Mouse (Mus musculus): Measurements from ENCODE around the gene Arfgap2. TPM values are rescaled to one million over a fixed set of nuclear protein-coding genes. Genes with fewer than 3 reads are reported as not detected.
A peak's percentile ranks its signal among the peaks of the same experiment; 100 is the strongest.

Arfgap2 gene
- polyA plus RNA-seq, 1 experiment from 2014 or later: 72.0 TPM

DNA sequence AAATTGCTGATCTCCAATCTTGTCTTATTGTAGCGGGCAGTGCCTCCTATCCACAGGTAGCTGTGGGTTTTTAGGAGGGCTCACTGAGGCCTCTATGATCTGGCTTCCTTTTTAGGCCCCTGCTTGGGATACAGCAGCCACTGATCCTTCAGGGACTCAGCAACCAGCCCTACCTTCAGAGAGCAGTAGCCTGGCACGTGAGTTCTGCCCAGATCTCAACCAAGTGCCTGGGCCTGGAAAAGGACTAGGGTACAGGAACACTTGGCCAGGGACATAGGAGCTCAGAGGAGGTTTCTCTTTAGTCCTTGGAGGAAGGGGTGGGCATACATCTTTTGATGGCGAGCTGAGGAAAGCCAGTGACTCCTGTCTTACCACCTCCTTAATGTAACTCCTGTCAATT is 3.3 kb downstream of the Arfgap2 start:
- Histone ChIP-seq H3K27ac (no peak overlapping the region), H3K4me2 (replicated peaks) (no peak overlapping the region), H3K9ac (no peak overlapping the region), H3K9me3 (no peaks in the 10 kb centered on the region), H3K27me3 (replicated peaks) (no peaks in the 10 kb centered on the region), H3K4me1 (replicated peaks) (peaks cover 12% of the 10 kb centered on the region), H3K4me3 (replicated peaks) (no peak overlapping the region), H3K36me3 (peaks cover 44% of the 10 kb centered on the region)
- 93% methylated on average over 3 of the region's 3 CpGs for WGBS
- ATAC-seq: no peak

DNA sequence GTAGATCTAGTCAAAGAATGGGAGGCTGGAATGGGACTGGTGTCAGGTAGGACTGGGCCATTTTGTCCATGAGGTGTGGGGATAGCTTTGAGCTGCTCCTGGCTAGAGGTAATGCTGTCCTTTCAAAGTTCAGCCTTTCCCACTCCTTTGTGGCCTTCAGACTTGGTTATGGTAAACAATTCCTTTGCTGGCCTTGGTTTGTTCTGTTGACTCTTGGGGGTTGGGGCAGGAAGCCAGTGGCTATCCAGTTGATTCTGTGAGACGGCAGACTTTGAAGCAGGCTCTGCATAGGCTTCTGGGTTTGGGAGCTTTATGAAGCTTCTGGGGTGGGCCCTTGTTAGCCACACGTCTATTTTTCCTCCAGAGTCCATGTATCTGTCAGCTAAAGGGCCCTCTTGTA is 3.9 kb downstream of the Arfgap2 start:
- H3K27ac ChIP-seq: no peak overlapping the region
- WGBS: 52% methylated on average over 2 of the region's 2 CpGs
- no peaks in the 10 kb centered on the region for H3K27me3 ChIP-seq (replicated peaks)
- ATAC-seq: no peak
- H3K4me3 ChIP-seq (replicated peaks): no peak overlapping the region
- H3K9me3 ChIP-seq: no peaks in the 10 kb centered on the region
- H3K9ac ChIP-seq: no peak overlapping the region
- H3K4me1 ChIP-seq (replicated peaks): peaks cover 12% of the 10 kb centered on the region
- no peak overlapping the region for H3K4me2 ChIP-seq (replicated peaks)
- H3K36me3 ChIP-seq: peaks cover 50% of the 10 kb centered on the region

DNA sequence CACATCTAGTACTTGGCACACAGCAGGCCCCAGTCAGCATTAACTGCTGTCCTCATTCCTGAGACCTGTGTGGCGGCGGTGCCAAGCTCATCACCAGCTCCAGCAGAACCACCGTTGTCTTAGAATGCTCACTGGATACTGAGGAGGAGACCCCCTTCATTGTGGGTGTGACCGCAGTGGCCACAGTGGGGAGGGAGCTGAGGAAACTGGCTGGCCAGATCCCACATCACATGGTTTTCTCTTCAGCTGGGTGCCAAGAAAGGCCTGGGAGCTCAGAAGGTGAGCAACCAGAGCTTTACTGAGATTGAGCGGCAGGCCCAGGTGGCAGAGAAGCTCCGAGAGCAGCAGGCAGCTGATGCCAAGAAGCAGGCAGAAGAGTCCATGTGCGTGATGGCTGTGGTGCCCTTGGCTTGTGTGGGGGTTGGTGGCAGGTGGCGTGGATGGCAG is 4.9 kb downstream of the Arfgap2 start:
- no peak for ATAC-seq
- no peaks in the 10 kb centered on the region for H3K9me3 ChIP-seq
- peaks cover 56% of the 10 kb centered on the region for H3K36me3 ChIP-seq
- 0 out of 2 replicates have a peak overlapping the region, but pooled peaks have one; percentile 22 for H3K27ac ChIP-seq
- H3K9ac ChIP-seq: no peak overlapping the region
- H3K4me1 ChIP-seq (replicated peaks): peaks cover 3% of the 10 kb centered on the region
- H3K4me3 ChIP-seq (replicated peaks): no peak overlapping the region
- H3K27me3 ChIP-seq (replicated peaks): no peaks in the 10 kb centered on the region
- whole genome bisulfite sequencing: 93% methylated on average over 8 of the region's 8 CpGs
- no peak overlapping the region for H3K4me2 ChIP-seq (replicated peaks)

DNA sequence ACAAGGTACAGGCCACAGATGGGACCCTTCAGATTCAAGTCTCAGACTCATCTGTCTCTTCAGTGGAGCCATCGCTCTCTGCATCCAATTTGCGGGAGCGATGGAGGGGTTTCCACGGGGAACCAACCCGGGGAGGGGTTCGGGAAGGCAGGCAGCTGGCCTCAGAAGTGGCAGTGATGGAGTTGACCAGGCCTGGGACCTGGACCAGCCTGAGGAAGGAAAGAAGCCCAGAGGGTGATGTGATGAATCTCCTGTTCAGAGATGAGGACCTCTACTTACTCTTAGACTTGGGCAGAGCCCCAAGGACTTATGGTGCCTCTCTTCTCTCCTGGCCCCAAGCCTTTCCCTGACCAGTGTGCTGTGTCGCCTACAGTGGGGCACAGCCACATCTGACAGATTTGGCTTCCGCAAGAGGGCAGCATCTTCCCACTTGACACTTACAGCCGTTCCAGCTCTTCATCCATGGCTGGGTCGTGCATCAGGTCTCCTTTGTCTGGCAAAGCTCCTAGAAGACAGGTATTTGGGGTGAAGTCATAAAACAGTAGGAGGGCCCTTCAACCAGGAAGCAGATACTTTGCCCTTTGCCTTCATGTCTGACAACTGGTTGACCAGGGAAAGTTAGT is 14.1 kb downstream of the Arfgap2 start:
- Histone ChIP-seq H3K27me3 (replicated peaks) (no peaks in the 10 kb centered on the region), H3K4me3 (replicated peaks) (no peak overlapping the region), H3K36me3 (peaks cover 20% of the 10 kb centered on the region), H3K9me3 (no peaks in the 10 kb centered on the region), H3K27ac (no peak overlapping the region), H3K9ac (no peak overlapping the region), H3K4me2 (replicated peaks) (no peak overlapping the region), H3K4me1 (replicated peaks) (0 out of 2 replicates have a peak, but pooled peaks cover 3% of the 10 kb centered on the region)
- WGBS: 39% methylated on average over 10 of the region's 10 CpGs
- ATAC-seq: peak; percentile 71

DNA sequence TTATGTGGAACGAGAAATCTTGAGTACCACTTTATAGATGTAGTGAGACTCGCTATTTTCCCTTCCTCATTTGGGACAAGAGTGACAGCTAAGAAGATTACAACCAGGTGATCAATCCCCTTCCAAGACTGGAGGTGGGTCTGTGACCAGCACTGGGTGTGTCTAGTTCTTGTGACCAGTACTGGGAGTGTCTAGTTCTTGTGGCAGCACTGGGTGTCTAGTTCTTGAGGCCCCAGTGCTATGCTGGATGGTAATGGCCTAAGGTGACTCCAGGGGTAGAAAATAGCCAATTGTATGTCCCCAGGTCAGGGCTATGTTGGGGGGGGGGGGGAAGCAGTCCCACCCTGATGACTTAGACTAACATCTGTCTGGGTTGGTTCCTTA is 14.6 kb downstream of the Arfgap2 start:
- no peak overlapping the region for H3K9ac ChIP-seq
- peaks cover 18% of the 10 kb centered on the region for H3K36me3 ChIP-seq
- H3K27ac ChIP-seq: no peak overlapping the region
- H3K4me1 ChIP-seq (replicated peaks): 0 out of 2 replicates have a peak, but pooled peaks cover 3% of the 10 kb centered on the region
- 48% methylated on average over 2 of the region's 2 CpGs for WGBS
- H3K9me3 ChIP-seq: no peaks in the 10 kb centered on the region
- no peak overlapping the region; the same call in 1 of the 2 replicates for H3K4me2 ChIP-seq (replicated peaks)
- H3K4me3 ChIP-seq (replicated peaks): no peak overlapping the region
- peak; percentile 54 for ATAC-seq
- no peaks in the 10 kb centered on the region for H3K27me3 ChIP-seq (replicated peaks)

DNA sequence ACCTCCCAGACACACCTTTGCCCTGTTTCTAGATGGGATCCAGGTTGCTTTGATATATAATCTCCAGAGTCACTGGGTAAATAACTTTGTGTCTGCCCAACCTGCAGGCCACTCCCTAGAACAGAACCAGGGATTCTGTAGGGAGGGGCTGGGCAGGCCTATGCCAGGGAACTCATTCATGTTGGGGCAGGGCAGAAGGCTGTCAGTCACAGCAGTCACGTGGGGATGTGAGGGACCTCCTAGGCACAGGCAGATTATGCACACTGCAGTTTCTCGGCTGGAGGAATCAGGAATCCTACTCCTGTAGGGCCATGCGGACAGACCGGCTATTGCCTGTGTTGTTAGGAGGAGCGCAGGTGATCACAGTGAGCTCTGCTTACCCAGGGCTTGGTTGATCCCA is 16.6 kb downstream of the Arfgap2 start:
- peak; percentile 91 for ATAC-seq
- 42% methylated on average over 5 of the region's 5 CpGs for WGBS

DNA sequence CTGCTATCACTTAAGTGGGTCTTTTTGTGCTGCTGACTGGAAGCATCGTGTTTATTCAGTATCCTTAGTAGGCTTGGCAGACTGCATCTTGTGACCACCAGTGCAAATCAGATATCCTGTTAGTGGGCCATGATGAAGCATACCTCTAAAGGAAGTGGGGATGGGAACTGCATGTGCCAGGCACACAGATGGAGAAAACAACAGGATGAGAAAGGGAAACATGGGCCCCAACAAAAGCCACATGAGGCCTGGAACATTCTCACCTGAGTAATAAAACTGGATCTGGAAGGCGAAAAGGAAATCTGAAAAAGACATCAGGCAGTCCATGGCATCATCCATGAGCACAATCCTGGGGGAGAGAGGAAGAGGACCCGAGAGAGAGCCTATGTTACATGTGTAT is 19.2 kb downstream of the Arfgap2 start:
- no peak for ATAC-seq
- no peak overlapping the region for H3K9ac ChIP-seq
- no peaks in the 10 kb centered on the region for H3K36me3 ChIP-seq
- H3K27ac ChIP-seq: peak overlapping the region; percentile 27; the same call in 1 of the 2 replicates
- no peak overlapping the region for H3K4me2 ChIP-seq (replicated peaks)
- WGBS: 84% methylated on average over 3 of the region's 3 CpGs
- no peaks in the 10 kb centered on the region for H3K27me3 ChIP-seq (replicated peaks)
- 0 out of 2 replicates have a peak, but pooled peaks cover 4% of the 10 kb centered on the region for H3K4me1 ChIP-seq (replicated peaks)
- H3K9me3 ChIP-seq: no peaks in the 10 kb centered on the region
- H3K4me3 ChIP-seq (replicated peaks): no peak overlapping the region

More for the DNA sequence above, 16.6 kb downstream of the Arfgap2 start:
- Histone ChIP-seq H3K27ac (peak overlapping the region; percentile 49), H3K9ac (no peak overlapping the region), H3K4me1 (replicated peaks) (0 out of 2 replicates have a peak, but pooled peaks cover 3% of the 10 kb centered on the region), H3K4me2 (replicated peaks) (no peak overlapping the region), H3K27me3 (replicated peaks) (no peaks in the 10 kb centered on the region), H3K4me3 (replicated peaks) (no peak overlapping the region), H3K36me3 (no peaks in the 10 kb centered on the region), H3K9me3 (no peaks in the 10 kb centered on the region)

DNA sequence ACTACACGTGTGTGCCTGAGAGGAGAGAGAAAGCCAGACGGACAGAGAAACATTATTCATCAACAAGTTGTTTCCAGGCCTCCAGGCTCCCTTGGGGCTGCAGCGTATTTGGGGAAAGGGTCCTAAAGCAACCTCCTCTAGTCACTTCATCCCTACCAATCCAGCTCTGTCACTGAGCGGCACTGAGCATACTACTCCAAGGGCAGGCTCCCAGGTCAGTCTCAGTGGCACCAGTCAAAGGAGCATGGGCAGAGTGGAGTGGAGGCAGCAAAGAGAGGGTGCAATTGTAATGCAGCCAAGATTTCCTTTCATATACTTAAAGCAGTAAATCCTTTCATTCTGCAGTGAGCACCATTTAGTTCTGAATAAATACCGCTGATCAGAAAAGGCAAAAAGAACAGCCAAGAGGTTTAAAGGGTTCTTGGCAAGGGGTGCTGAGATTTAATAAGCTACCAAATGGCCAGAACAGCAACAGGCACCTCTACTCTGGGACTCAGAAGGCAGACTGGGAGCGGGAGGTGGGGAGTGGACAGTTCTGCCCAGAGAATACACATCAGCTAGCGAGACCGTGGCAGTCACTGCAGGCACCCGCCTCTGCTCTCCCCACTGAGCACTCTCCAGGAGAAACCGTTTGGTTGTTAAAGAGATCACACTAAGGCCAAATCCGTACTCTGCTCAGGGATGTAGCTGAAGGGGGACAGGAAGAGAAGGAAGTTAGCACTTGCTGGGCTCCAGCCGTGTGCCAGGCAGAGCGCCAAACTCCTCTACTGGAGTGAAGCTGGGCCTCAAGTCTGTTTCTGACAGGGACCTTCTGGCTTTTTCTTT is 19.8 kb downstream of the Arfgap2 start:
- H3K27ac ChIP-seq: peak overlapping the region; percentile 27; the same call in 1 of the 2 replicates
- H3K4me1 ChIP-seq (replicated peaks): 0 out of 2 replicates have a peak, but pooled peaks cover 4% of the 10 kb centered on the region
- no peak overlapping the region for H3K4me2 ChIP-seq (replicated peaks)
- no peak overlapping the region for H3K4me3 ChIP-seq (replicated peaks)
- H3K9ac ChIP-seq: no peak overlapping the region
- WGBS: 65% methylated on average over 13 of the region's 13 CpGs
- no peak for ATAC-seq
- no peaks in the 10 kb centered on the region for H3K27me3 ChIP-seq (replicated peaks)
- no peaks in the 10 kb centered on the region for H3K9me3 ChIP-seq
- H3K36me3 ChIP-seq: no peaks in the 10 kb centered on the region

DNA sequence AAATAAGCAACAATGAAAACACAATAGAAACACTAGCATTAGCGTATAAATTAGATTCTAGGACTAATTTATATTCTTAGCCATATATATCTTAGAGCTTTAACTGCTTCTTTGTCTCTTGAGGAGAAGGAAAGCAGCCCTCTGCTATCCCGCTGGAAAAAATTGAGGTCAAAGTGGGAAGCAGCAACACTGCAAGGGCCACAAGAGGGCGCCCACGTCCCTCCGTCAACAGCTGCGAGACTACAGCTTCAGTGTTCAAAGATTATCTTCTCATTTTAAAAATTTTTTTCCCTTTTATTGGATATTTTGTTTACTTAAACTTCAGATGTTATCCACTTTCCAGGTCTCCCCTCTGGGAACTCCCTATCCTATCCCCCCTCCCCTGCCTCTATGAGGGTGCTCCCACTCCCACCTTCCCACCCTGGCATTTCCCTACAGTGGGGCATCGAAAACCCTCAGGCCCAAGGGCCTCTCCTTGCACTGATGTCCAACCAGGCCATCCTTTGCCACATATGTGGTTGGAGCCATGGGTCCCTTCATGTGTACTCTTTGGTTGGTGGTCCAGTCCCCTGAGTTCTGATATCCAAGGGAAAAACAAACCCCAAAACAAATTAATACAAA is 21.2 kb downstream of the Arfgap2 start:
- Histone ChIP-seq H3K9me3 (no peaks in the 10 kb centered on the region), H3K4me1 (replicated peaks) (0 out of 2 replicates have a peak, but pooled peaks cover 4% of the 10 kb centered on the region), H3K4me2 (replicated peaks) (no peak overlapping the region), H3K27me3 (replicated peaks) (no peaks in the 10 kb centered on the region), H3K4me3 (replicated peaks) (no peak overlapping the region), H3K36me3 (no peaks in the 10 kb centered on the region), H3K27ac (no peak overlapping the region), H3K9ac (no peak overlapping the region)
- WGBS: 14% methylated on average over 7 of the region's 7 CpGs
- no peak; the same call in 1 of the 2 replicates for ATAC-seq

DNA sequence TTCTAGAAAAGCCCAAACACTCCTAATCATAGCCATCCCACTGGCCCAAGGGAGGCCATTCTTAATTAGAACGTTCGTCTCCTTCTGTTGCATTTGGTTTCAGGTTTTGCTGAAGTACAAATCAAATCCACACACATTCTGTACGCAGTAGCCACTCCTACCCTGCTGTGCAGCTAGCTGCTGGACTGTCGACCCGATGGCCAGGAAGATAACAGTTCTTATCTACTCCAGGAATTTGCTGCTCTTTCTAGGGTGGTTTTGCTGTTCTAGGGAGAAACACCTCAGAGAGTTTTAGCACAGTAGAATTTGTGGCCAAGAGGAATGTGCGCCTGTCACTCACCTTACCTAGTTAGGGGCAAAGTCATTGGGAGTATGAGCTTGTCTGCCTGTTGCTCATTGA is 22.8 kb downstream of the Arfgap2 start:
- H3K4me2 ChIP-seq (replicated peaks): 0 out of 2 replicates have a peak overlapping the region, but pooled peaks have one; percentile 1
- WGBS: 33% methylated on average over 6 of the region's 6 CpGs
- ATAC-seq: peak; percentile 50
- no peak overlapping the region for H3K9ac ChIP-seq
- H3K4me1 ChIP-seq (replicated peaks): 0 out of 2 replicates have a peak, but pooled peaks cover 4% of the 10 kb centered on the region
- H3K4me3 ChIP-seq (replicated peaks): no peak overlapping the region
- 0 out of 2 replicates have a peak overlapping the region, but pooled peaks have one; percentile 11 for H3K27ac ChIP-seq
- no peaks in the 10 kb centered on the region for H3K36me3 ChIP-seq
- no peaks in the 10 kb centered on the region for H3K9me3 ChIP-seq
- no peaks in the 10 kb centered on the region for H3K27me3 ChIP-seq (replicated peaks)

DNA sequence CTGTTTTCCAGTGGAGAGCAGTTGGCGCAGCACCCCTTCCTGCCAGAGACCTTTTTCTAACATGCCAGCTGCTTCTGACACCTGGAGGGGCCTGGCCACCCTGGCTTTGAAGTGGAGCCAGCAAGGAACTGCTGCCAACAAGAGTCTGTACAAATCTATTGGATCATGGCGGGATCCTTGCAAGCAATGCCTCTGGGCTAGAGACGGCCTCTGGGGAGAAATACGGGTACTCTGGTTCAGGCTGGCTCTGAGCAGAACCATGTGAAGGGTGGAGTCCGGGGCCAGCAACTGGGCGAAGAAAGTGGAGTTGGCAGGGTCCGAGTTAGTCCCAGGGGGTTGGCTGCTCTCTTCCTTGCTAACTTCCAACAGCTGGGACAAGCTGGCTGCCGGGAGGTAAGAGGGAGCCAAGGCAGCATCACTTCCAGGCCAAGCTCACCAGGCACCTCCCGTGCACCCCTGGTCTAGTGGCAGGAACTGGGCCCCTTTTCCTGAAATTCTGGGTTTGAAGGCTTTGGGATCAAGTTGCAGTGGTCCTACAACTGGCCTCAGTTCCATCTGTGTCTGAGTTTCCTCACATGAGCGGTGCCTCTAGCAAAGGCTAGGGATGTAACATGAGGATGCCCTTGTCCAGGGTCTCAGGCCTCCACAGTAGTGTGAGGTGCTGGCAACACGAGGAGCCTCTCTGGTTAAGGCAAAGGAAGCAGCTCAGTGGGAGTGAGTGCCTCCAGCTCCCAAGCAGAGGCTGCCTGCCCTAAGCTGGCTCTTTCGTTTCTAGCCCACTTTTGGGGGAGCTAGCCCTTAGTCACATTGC is 26.6 kb downstream of the Arfgap2 start:
- no peak overlapping the region for H3K9ac ChIP-seq
- no peaks in the 10 kb centered on the region for H3K36me3 ChIP-seq
- WGBS: 73% methylated on average over 12 of the region's 12 CpGs
- no peak overlapping the region for H3K4me3 ChIP-seq (replicated peaks)
- H3K27me3 ChIP-seq (replicated peaks): no peaks in the 10 kb centered on the region
- no peaks in the 10 kb centered on the region for H3K9me3 ChIP-seq
- no peak for ATAC-seq
- 0 out of 2 replicates have a peak, but pooled peaks cover 4% of the 10 kb centered on the region for H3K4me1 ChIP-seq (replicated peaks)
- H3K27ac ChIP-seq: no peak overlapping the region
- H3K4me2 ChIP-seq (replicated peaks): no peak overlapping the region
